Mouse (Mus musculus) right cerebral cortex, adult 2 months (tissue): Measurements from ENCODE around the gene Pmf1.

Source experiments
- DNase-seq, 2 experiments: peaks; one replicate each; pipeline ENCODE4 v3.0.0; 2021 to 2022; ENCODE audit warnings: low spot score in 2 of 2

Gene Pmf1

DNA sequence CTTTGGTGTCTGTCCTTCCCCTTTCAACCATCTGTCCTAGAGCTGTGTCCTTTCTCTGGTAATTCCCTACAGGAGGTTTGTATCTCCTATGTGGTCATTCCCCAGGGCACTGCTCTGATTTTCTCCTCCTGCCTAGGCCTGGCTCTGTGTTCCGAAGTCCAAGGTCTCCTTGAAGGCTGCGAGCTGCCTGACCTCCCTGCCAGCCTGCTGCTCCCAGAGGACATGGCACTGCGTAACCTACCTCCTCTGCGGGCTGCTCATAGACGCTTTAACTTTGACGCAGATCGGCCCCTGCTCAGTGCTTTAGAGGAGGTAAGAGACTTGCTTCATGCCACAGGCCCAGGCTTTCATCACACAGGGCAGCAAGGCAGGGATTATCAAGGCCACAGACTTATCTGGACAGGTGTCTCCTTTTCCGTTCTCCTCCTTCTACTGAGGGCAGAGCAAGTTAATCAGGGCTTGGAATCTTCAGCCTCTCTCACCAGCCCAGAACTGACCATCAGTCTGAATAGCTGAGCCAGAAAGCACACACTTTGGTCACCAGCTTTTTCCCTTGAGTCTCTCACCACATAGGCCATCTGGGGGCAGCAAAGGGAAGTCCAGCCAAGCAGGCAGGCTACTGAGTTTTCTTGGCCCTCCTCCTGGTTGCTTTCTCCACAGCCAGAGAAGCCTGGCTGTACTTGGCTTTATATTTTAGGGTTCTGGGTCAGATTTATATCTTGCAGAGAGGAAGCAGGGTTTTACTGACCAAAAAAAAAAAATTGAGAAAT, 55.5 kb downstream of the Pmf1 start:
- DNase-seq = no peak

GRCm38 (mm10) chr3:88352907-88353306, 57.2 kb downstream of the Pmf1 start:
- no peak for DNase-seq

- DNase-seq = no peak
Measured at GRCm38 (mm10) chr3:88350732-88351131, 59.4 kb downstream of the Pmf1 start.
